Mouse (Mus musculus) kidney, embryonic 14.5 days (tissue): Measurements from ENCODE around the gene Slc38a9. TPM values are rescaled to one million over a fixed set of nuclear protein-coding genes. Genes with fewer than 3 reads are reported as not detected.

ENCODE experiments used
- ATAC-seq: fragments of 200-750 bp; cut with Nextera tagmentation; 2 replicates; pipeline ENCODE4 v1.8.0; 2017; ENCODE audit warnings: moderate number of reproducible peaks, mild to moderate bottlenecking, moderate TSS enrichment, moderate library complexity; ENCODE audit not compliant: low FRiP score, low TSS enrichment
- H3K27ac ChIP-seq: fragments of 300-500 bp; sonication (generic); 2 replicates; pipeline ENCODE4 v1.5.1; 2014; ENCODE audit warnings: low read depth, mild to moderate bottlenecking, low read length, moderate library complexity, mixed read lengths
- H3K27me3 ChIP-seq: fragments of 300-500 bp; sonication (generic); 2 replicates; pipeline ENCODE4 v1.6.1; 2014; ENCODE audit warnings: mild to moderate bottlenecking, low read length; ENCODE audit not compliant: control insufficient read depth, insufficient read depth
- H3K36me3 ChIP-seq: fragments of 300-500 bp; sonication (generic); 2 replicates; pipeline ENCODE4 v1.6.1; 2014; ENCODE audit warnings: low read length, mixed read lengths; ENCODE audit not compliant: control insufficient read depth, insufficient read depth
- H3K4me1 ChIP-seq: fragments of 300-500 bp; sonication (generic); 2 replicates; pipeline ENCODE4 v1.6.1; 2014; ENCODE audit warnings: low read length, mixed read lengths; ENCODE audit not compliant: control insufficient read depth, insufficient read depth
- H3K4me2 ChIP-seq: fragments of 300-500 bp; sonication (generic); replicated peaks from 2 replicates; pipeline ENCODE4 v1.6.1; 2014; ENCODE audit warnings: low read depth, mild to moderate bottlenecking, low read length
- H3K4me3 ChIP-seq: fragments of 300-500 bp; sonication (generic); 2 replicates; pipeline ENCODE4 v1.5.1; 2014; ENCODE audit warnings: mild to moderate bottlenecking, low read length
- H3K9ac ChIP-seq: fragments of 300-500 bp; sonication (generic); 2 replicates; pipeline ENCODE4 v1.6.1; 2014; ENCODE audit warnings: low read depth, mild to moderate bottlenecking, low read length, moderate library complexity
- H3K9me3 ChIP-seq: fragments of 300-500 bp; sonication (generic); 2 replicates; pipeline ENCODE4 v1.6.1; 2016; ENCODE audit warnings: low read length; ENCODE audit not compliant: control insufficient read depth
- WGBS: fragments of 180-500 bp; shearing (Covaris S2); extraction: QIAGEN DNeasy Blood & Tissue Kit; methylation state at CpG from one replicate; pipeline ENCODE4 v1.1.7; 2014; 5-methylcytosine and 5-hydroxymethylcytosine counted together
- polyA plus RNA-seq: library from polyadenylated mRNA; unstranded; fragments of >200 nt; fragmentation: Nextera tagmentation; extraction: Ambion mirVana; gene quantifications from 2 replicates; pipeline ENCODE4 v1.2.1, GENCODE M21; 2014

The Slc38a9 gene
- polyA plus RNA-seq, 1 experiment from 2014 or later = 13.1 TPM

DNA sequence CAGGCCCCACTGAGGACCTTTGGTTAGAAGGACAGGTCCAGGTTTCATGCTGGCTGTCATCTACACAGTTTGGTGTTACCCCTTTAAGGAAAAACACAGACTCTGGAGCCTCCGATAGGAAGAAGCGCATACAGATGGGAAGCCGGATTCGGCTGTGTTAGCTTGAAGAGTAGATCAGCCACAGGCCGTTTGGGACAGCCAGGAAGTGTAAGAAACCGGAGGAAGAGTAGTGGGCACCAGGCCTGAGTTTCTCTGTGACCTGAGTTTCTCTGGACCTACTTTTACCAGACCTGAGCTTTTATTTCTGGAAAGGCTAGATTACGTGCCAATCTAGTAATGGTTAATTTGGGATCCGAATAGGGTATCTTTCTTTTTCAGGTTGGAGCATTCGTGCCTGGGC, 76.6 kb downstream of the Slc38a9 start:
- no peaks in the 10 kb centered on the region for H3K36me3 ChIP-seq
- H3K9ac ChIP-seq = no peak overlapping the region
- 76% methylated on average over 9 of the region's 9 CpGs for WGBS
- no peak overlapping the region for H3K27ac ChIP-seq
- no peaks in the 10 kb centered on the region for H3K9me3 ChIP-seq
- no peaks in the 10 kb centered on the region for H3K4me1 ChIP-seq
- no peak for ATAC-seq
- H3K4me3 ChIP-seq = no peak overlapping the region
- no peak overlapping the region for H3K4me2 ChIP-seq
- no peaks in the 10 kb centered on the region for H3K27me3 ChIP-seq

DNA sequence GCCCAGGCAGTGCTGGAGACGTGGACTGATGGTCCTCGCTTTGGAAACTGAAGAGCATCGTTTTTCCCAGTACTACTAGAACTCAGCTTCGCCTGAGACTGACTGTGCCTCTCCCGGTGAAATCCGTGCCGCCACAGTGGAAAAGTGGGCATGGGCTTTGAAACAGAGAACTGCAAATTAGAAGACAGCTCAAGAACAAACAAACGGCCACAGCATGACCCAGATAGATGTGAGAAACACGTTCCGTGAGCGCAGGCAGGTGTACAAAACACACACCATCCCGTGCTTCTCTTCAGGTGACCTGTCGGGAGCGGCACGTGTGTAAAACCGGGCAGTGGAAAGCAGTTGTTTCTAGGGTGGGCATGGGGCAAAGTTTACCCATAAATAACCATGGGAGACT, 77.5 kb downstream of the Slc38a9 start:
- H3K27me3 ChIP-seq = no peaks in the 10 kb centered on the region
- H3K9me3 ChIP-seq = no peaks in the 10 kb centered on the region
- no peak overlapping the region for H3K9ac ChIP-seq
- no peak overlapping the region for H3K4me2 ChIP-seq
- no peaks in the 10 kb centered on the region for H3K36me3 ChIP-seq
- H3K4me3 ChIP-seq = no peak overlapping the region
- no peak overlapping the region for H3K27ac ChIP-seq
- WGBS = 83% methylated on average over 16 of the region's 16 CpGs
- no peak for ATAC-seq
- H3K4me1 ChIP-seq = no peaks in the 10 kb centered on the region

DNA sequence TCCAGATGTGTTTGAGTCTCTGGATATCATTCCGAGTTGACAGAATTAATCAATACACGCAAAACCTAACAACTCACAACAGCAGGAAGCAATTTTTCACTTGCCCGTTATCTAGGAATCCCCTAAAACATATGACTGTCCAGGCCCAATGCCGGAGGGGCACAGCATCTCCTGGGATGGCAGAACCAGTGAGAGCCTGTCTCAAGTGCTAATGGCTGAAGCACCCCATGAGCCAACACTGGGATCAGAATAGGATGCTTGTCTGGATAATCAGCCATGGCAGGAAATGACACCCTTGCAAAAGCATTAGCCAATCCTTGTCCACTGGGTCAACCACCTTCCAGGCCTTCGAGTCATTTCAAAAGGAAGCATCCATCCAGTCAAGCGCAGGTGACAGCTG, 79.5 kb downstream of the Slc38a9 start:
- Histone ChIP-seq H3K36me3 (no peaks in the 10 kb centered on the region), H3K4me1 (no peaks in the 10 kb centered on the region; the same call in 1 of the 2 replicates), H3K27me3 (no peaks in the 10 kb centered on the region), H3K9ac (no peak overlapping the region), H3K27ac (no peak overlapping the region), H3K9me3 (no peaks in the 10 kb centered on the region), H3K4me2 (no peak overlapping the region), H3K4me3 (no peak overlapping the region)
- WGBS = 83% methylated on average over 6 of the region's 6 CpGs
- ATAC-seq = no peak

DNA sequence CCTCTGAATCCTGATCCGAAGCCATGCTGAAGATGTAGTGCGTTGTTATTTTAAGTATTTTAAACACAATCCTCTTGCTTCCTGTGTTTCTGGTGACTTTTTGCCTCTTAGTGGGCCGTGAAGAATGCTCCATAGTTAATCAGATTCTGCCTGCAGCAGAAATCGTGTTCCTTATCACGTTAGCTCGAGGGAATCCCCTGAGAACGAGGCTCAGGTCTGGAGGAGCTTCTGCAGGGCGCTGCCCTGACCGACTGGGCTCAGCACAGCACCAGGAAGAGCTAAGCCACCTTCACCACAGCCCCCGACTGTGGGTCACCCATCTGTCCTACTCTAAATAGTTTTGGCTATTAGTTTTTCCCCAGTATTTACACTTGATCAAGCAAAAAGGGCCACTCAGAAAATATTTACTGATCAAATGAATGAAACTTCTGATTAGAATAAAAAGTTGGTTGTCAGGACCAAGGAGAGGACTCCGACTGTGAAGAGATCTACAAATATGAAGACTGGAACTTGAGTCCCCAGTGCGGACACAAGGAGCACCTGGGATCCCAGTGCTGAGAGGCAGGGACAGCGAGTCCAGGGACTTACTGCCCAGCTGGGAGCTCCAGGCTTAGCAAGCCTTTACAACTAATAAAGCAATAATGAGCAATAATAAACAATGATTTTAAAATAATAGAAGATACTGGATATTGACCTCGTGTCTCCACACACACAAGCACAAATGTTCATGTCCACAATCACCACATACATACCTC, 81.7 kb downstream of the Slc38a9 start:
- no peak overlapping the region for H3K4me2 ChIP-seq
- ATAC-seq = no peak
- 64% methylated on average over 14 of the region's 14 CpGs for WGBS
- H3K4me1 ChIP-seq = no peaks in the 10 kb centered on the region; the same call in 1 of the 2 replicates
- no peaks in the 10 kb centered on the region for H3K9me3 ChIP-seq
- no peaks in the 10 kb centered on the region for H3K36me3 ChIP-seq
- H3K27ac ChIP-seq = no peak overlapping the region
- H3K9ac ChIP-seq = no peak overlapping the region
- no peak overlapping the region for H3K4me3 ChIP-seq
- no peaks in the 10 kb centered on the region for H3K27me3 ChIP-seq

DNA sequence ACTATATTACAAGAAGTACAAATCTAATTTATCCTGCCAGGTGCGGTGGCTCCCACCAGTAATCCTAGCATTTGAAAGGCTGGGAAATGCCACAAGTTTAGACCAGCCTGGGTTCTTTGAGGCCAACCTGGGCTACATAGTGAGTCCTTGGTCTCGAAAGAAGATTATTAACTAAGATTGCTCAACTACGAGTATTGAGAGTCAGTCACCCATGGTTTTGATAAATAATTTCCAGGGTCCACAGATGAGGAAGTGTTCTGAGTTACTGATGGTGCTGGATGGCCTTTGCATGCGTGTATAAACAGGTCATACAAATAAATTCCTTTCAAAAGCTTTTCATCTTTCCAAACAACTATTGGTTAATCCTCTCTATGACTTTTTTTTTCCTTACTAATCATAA, 83.1 kb downstream of the Slc38a9 start:
- H3K4me1 ChIP-seq = no peaks in the 10 kb centered on the region; the same call in 1 of the 2 replicates
- 73% methylated on average over 4 of the region's 4 CpGs for WGBS
- no peaks in the 10 kb centered on the region for H3K27me3 ChIP-seq
- no peak overlapping the region for H3K27ac ChIP-seq
- H3K36me3 ChIP-seq = no peaks in the 10 kb centered on the region
- H3K4me2 ChIP-seq = no peak overlapping the region
- no peaks in the 10 kb centered on the region for H3K9me3 ChIP-seq
- no peak overlapping the region for H3K4me3 ChIP-seq
- no peak for ATAC-seq
- no peak overlapping the region for H3K9ac ChIP-seq

DNA sequence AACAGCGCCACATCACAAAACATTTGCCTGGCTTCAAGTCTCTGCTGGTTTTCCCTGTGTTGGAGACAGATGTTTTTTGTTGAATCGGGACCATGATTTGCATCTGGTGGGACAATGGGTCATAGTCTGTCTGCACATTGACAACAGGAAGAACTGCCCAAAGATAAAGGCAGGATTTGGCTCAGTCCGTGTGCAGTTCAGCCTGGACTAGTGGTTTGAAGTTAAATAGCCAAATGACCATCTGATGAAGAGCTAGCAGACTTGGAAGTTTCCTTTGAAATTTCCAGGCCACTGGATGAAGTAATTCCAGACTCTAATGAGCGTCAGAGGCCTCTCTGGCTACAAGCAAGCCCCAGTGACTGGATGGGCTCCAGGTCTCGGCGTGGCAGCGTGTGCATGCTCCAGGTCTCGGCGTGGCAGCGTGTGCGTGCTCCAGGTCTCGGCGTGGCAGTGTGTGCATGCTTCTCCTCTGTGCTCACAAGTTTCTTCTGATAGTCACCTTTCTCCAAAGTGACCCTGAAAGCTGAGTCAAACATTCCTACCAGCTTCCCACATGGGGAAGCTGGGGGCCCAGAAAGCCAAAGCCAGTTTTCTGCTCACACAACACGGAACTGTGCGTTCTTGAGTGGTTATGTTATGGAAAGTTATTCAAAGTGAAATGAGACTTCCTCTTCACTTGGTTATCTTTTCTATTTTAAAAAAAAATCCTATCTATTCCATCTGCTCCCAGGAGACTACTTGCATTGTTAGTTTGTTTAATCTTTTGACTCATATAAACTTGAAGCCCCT, 83.7 kb downstream of the Slc38a9 start:
- no peaks in the 10 kb centered on the region for H3K9me3 ChIP-seq
- H3K36me3 ChIP-seq = no peaks in the 10 kb centered on the region
- H3K4me1 ChIP-seq = no peaks in the 10 kb centered on the region; the same call in 1 of the 2 replicates
- 83% methylated on average over 15 of the region's 15 CpGs for WGBS
- no peak overlapping the region for H3K4me2 ChIP-seq
- ATAC-seq = no peak
- H3K27me3 ChIP-seq = no peaks in the 10 kb centered on the region
- H3K4me3 ChIP-seq = no peak overlapping the region
- H3K27ac ChIP-seq = peak overlapping the region; percentile 37; the same call in 1 of the 2 replicates
- H3K9ac ChIP-seq = no peak overlapping the region

DNA sequence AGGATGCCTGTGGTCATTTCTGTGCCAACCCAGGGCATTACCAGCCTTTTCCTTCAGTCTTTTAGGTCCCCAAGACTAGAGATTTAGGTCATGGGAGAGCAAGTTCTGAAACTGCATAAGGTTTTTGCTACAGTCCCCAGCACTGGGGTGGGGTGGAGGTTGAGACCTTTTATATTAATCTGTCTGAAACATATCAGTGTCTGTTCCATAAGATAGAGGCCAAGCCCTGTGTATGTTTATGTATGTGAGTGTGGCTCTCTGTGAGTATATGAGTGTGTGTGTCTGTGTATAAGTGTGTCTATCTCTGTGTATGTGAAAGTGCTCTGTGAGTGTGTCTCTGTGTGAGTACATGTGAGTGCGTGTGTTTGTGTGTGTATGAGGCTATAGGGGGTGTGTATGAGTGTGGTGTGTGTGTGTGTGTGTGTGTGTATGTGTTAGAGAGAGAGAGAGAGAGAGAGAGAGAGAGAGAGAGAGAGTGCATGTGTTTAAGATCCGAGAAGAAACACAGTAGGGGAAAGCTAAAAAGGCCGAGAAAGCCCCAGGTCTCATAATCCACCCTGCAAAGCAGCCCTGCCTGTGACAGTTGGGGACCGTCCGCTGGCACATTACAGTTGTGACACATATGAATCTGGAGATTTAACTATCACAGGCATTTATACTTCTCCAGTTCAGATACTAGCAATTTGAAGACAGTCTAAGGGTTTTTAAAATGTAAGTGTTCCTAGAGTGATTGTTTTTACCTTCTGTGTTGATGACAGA, 85.6 kb downstream of the Slc38a9 start:
- 87% methylated on average over 5 of the region's 5 CpGs for WGBS
- Histone ChIP-seq H3K4me3 (no peak overlapping the region), H3K9me3 (no peaks in the 10 kb centered on the region), H3K36me3 (no peaks in the 10 kb centered on the region), H3K27ac (no peak overlapping the region), H3K4me1 (no peaks in the 10 kb centered on the region; the same call in 1 of the 2 replicates), H3K27me3 (no peaks in the 10 kb centered on the region), H3K4me2 (no peak overlapping the region), H3K9ac (no peak overlapping the region)
- ATAC-seq = 0 out of 2 replicates have a peak, but pooled peaks have one; percentile 32

DNA sequence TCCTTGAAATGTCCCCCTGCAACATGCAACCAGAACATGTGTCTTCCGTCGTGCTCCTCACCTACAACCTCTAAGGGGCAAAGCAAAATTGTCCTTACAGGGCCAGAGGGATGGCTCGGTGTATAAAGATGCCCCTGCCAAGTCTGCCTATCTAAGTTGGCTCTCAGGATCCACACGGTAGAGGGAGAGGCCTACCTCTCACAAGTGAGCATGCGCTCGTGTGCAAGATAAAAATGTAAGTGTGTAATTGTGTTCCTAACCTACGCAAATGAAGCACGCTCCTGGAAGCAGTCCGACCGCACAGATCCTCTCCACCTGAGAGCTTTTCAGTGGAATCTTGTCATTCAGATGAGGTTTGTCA, 86.1 kb downstream of the Slc38a9 start:
- peaks cover 5% of the 10 kb centered on the region for H3K4me1 ChIP-seq
- H3K36me3 ChIP-seq = no peaks in the 10 kb centered on the region
- no peak for ATAC-seq
- H3K4me2 ChIP-seq = no peak overlapping the region
- H3K9ac ChIP-seq = no peak overlapping the region
- no peak overlapping the region for H3K27ac ChIP-seq
- no peaks in the 10 kb centered on the region for H3K9me3 ChIP-seq
- WGBS = 89% methylated on average over 10 of the region's 10 CpGs
- no peak overlapping the region for H3K4me3 ChIP-seq
- no peaks in the 10 kb centered on the region for H3K27me3 ChIP-seq
